Mouse (Mus musculus) bone marrow, adult 2 months (tissue): ENCODE data around the gene Decr2.

Source experiments
- CTCF ChIP-seq: fragments of 200-500 bp; IDR thresholded peaks from 2 replicates; pipeline ENCODE4 v1.5.1; 2011; ENCODE audit warnings: low read length, control low read depth; ENCODE audit not compliant: control insufficient read depth, insufficient read depth
- POLR2A ChIP-seq: fragments of 200-500 bp; IDR thresholded peaks from 2 replicates; pipeline ENCODE4 v1.6.1; 2011; ENCODE audit warnings: low read depth, mild to moderate bottlenecking, control low read depth, low read length, borderline replicate concordance; ENCODE audit not compliant: control insufficient read depth

- TF ChIP-seq POLR2A = no peak
- no peak for TF ChIP-seq CTCF
These were observed 9.3 kb downstream of the Decr2 start for GRCm38 (mm10) chr17:26080867-26081266.
